In genomic region chr11:70232546-70232945, GRCm38 (mm10) we compare ENCODE assay signal across 9 mouse cellular contexts. TPM values are rescaled to one million over a fixed set of nuclear protein-coding genes. Genes with fewer than 3 reads are reported as not detected.
DNase-seq lines count a peak whose midpoint lies in the region; ATAC-seq and TF ChIP-seq lines count a peak whose summit lies in the region.
"Had no signal": no experiment of that assay in that cellular context is flagged by ENCODE, and none has a peak within 500 bp of the region (broad histone marks: within the 10 kb centered on the region; RNA-seq: fewer than 3 reads in every experiment).

No protein-coding gene starts in this region.

- H3K4me1 ChIP-seq in G1E (ENCODE audit: insufficient read depth, low read depth, low read length) = peaks cover 75% of the 10 kb centered on the region
- H3K4me1 ChIP-seq in embryonic facial prominence, embryonic 10.5 days = peaks cover 76% of the 10 kb centered on the region
- H3K4me1 ChIP-seq in limb, embryonic 14.5 days (ENCODE audit: control insufficient read depth, insufficient read depth, low read length) = peaks cover 24% of the 10 kb centered on the region
- H3K4me1 ChIP-seq in olfactory bulb, adult 2 months (ENCODE audit: control insufficient read depth, insufficient read depth, low read length) = peaks cover 37% of the 10 kb centered on the region

- peak; percentile 67 for DNase-seq in gastrocnemius, postnatal 25 days
- DNase-seq in gastrocnemius, adult 8-10 months (ENCODE audit: low spot score in 2 of 2) = no peak
- no peak for DNase-seq in G1E (ENCODE audit: low spot score)
- peak; percentile 87 for DNase-seq in embryonic facial prominence, embryonic 10.5 days (ENCODE audit: low spot score)
- DNase-seq in heart, postnatal 25 days (ENCODE audit: low spot score) = peak; percentile 52
- peak; percentile 44 for DNase-seq in limb, embryonic 14.5 days (ENCODE audit: low spot score)

- intact Hi-C loops in heart, postnatal 25 days (cut with DNase I) = no loop called here

- TF ChIP-seq CTCF in G1E (IDR thresholded peaks at IDR 0.05; ENCODE audit: low read depth, low read length) = no peak
- no peak for TF ChIP-seq CTCF in olfactory bulb, adult 2 months (IDR thresholded peaks at IDR 0.05; ENCODE audit: insufficient read depth, low read depth, low read length)

- peaks cover 29% of the 10 kb centered on the region for H3K36me3 ChIP-seq in G1E (replicated peaks)
- H3K36me3 ChIP-seq in embryonic facial prominence, embryonic 10.5 days (replicated peaks) = peaks cover 22% of the 10 kb centered on the region
- peaks cover 21% of the 10 kb centered on the region for H3K36me3 ChIP-seq in limb, embryonic 14.5 days (ENCODE audit: control insufficient read depth, insufficient read depth, low read length)

- 6% methylated on average over 10 of the region's 10 CpGs for WGBS in embryonic facial prominence, embryonic 10.5 days
- WGBS in limb, embryonic 14.5 days = 3% methylated on average over 8 of the region's 10 CpGs
- WGBS in olfactory bulb, adult 2 months = 4% methylated on average over 10 of the region's 10 CpGs

- peak overlapping the region; percentile 52 for H3K4me2 ChIP-seq in limb, embryonic 14.5 days (replicated peaks; ENCODE audit: low read depth, low read length, severe bottlenecking)

- 0 out of 2 replicates have a peak, but pooled peaks have one; percentile 21 for TF ChIP-seq POLR2A in limb, embryonic 14.5 days (IDR thresholded peaks at IDR 0.05; ENCODE audit: borderline replicate concordance, extremely low read depth, insufficient read depth, insufficient read length)
- no peak; the same call in 1 of the 2 replicates for TF ChIP-seq POLR2A in olfactory bulb, adult 2 months (IDR thresholded peaks at IDR 0.05; ENCODE audit: insufficient read depth, low read depth, low read length)

- no peak for ATAC-seq in G1E (ENCODE audit: extremely low read depth, insufficient number of reproducible peaks, low FRiP score, poor library complexity, severe bottlenecking)
- peak; percentile 24; the same call in 1 of the 2 replicates for ATAC-seq in limb, embryonic 14.5 days (ENCODE audit: low FRiP score, low read depth)
- ATAC-seq in megakaryocyte-erythroid progenitor cell, adult 5-6 weeks (replicated peaks; ENCODE audit: low FRiP score, low TSS enrichment, poor library complexity, severe bottlenecking) = no peak

- H3K9ac ChIP-seq in limb, embryonic 14.5 days (ENCODE audit: low read depth, low read length, severe bottlenecking) = peak overlapping the region; percentile 55

- H3K4me3 ChIP-seq in G1E (ENCODE audit: low read depth, low read length) = peak overlapping the region; percentile 16; the same call in 1 of the 2 replicates
- peak overlapping the region; percentile 57 for H3K4me3 ChIP-seq in embryonic facial prominence, embryonic 10.5 days
- peak overlapping the region; percentile 40 for H3K4me3 ChIP-seq in limb, embryonic 14.5 days (replicated peaks; ENCODE audit: low read length)
- peak overlapping the region; percentile 83 for H3K4me3 ChIP-seq in olfactory bulb, adult 2 months (ENCODE audit: insufficient read depth, low read depth, low read length)

- no peaks in the 10 kb centered on the region for H3K9me3 ChIP-seq in G1E (replicated peaks)
- no peaks in the 10 kb centered on the region for H3K9me3 ChIP-seq in embryonic facial prominence, embryonic 10.5 days
- no peaks in the 10 kb centered on the region for H3K9me3 ChIP-seq in limb, embryonic 14.5 days (ENCODE audit: control insufficient read depth, low read length)

- peak overlapping the region; percentile 87 for H3K27ac ChIP-seq in embryonic facial prominence, embryonic 10.5 days (replicated peaks)
- H3K27ac ChIP-seq in limb, embryonic 14.5 days (replicated peaks; ENCODE audit: low read depth, low read length) = peak overlapping the region; percentile 1; the same call in 1 of the 2 replicates
- peak overlapping the region; percentile 82 for H3K27ac ChIP-seq in olfactory bulb, adult 2 months (ENCODE audit: insufficient read depth, low read depth, low read length)

- peaks cover 25% of the 10 kb centered on the region for H3K27me3 ChIP-seq in G1E (ENCODE audit: insufficient read depth, low read length)
- H3K27me3 ChIP-seq in embryonic facial prominence, embryonic 10.5 days (replicated peaks; ENCODE audit: low read depth, poor library complexity, severe bottlenecking) = peaks cover 47% of the 10 kb centered on the region
- peaks cover 28% of the 10 kb centered on the region for H3K27me3 ChIP-seq in limb, embryonic 14.5 days (ENCODE audit: control insufficient read depth, insufficient read depth, low read length)

RNA-seq across cellular contexts. Expression of gene Bcl6b, which starts 2.9 kb away (rescaled TPM):
- 1 to 10 TPM; 4.1 to 6.2 TPM for total RNA-seq in gastrocnemius, postnatal 25 days (2021)
- total RNA-seq in gastrocnemius, adult 8-10 months (2022) = 1 to 10 TPM; 1.2 to 3.9 (median 2.3) TPM
- not detected in 2 replicates for total RNA-seq in G1E (2014; fragmentation: Nextera tagmentation)
- 0.22 TPM in 1 of 2 replicates, not detected in the other for total RNA-seq in G1E (2017)
- polyA plus RNA-seq in G1E (2012) = not detected in 2 replicates
- 5.0 and 7.2 TPM in 2 replicates for polyA plus RNA-seq in embryonic facial prominence, embryonic 10.5 days (2016; fragmentation: Nextera tagmentation; extraction: Ambion mirVana)
- 10 to 100 TPM; 20.0 to 22.3 TPM for total RNA-seq in heart, postnatal 25 days (2021)
- 11.2 and 12.2 TPM in 2 replicates for polyA plus RNA-seq in limb, embryonic 14.5 days (2012; rRNA removed)
- 11.7 and 12.2 TPM in 2 replicates for polyA plus RNA-seq in limb, embryonic 14.5 days (2014; fragmentation: Nextera tagmentation; extraction: Ambion mirVana)
- polyA plus RNA-seq in olfactory bulb, adult 2 months (2012; ENCODE audit: insufficient read depth, insufficient read length, low replicate concordance, missing spikeins) = not detected in 2 replicates
- total RNA-seq in megakaryocyte-erythroid progenitor cell, adult 5-6 weeks (2014; fragmentation: Nextera tagmentation) = 0.28 and 0.62 TPM in 2 replicates
- not detected in 2 replicates for total RNA-seq in megakaryocyte-erythroid progenitor cell, adult 5-6 weeks (2017)
- total RNA-seq: MEL had no signal

RNA-seq across cellular contexts. Expression of gene 0610010K14Rik, which starts 5.2 kb away (rescaled TPM):
- 10 to 100 TPM; 26.9 to 36.2 TPM for total RNA-seq in gastrocnemius, postnatal 25 days (2021)
- 10 to 100 TPM; 29.8 to 36.3 (median 35.5) TPM for total RNA-seq in gastrocnemius, adult 8-10 months (2022)
- total RNA-seq in G1E (2014; fragmentation: Nextera tagmentation) (64.9 and 75.9 TPM in 2 replicates), G1E (2017) (18.5 and 20.2 TPM in 2 replicates)
- polyA plus RNA-seq in G1E (2012) = 83.3 and 100 TPM in 2 replicates
- 210 and 215 TPM in 2 replicates for polyA plus RNA-seq in embryonic facial prominence, embryonic 10.5 days (2016; fragmentation: Nextera tagmentation; extraction: Ambion mirVana)
- 10 to 100 TPM; 31.4 to 36.7 TPM for total RNA-seq in heart, postnatal 25 days (2021)
- 167 and 171 TPM in 2 replicates for polyA plus RNA-seq in limb, embryonic 14.5 days (2012; rRNA removed)
- polyA plus RNA-seq in limb, embryonic 14.5 days (2014; fragmentation: Nextera tagmentation; extraction: Ambion mirVana) = 178 and 193 TPM in 2 replicates
- not detected in 2 replicates for polyA plus RNA-seq in olfactory bulb, adult 2 months (2012; ENCODE audit: insufficient read depth, insufficient read length, low replicate concordance, missing spikeins)
- 71.3 and 71.6 TPM in 2 replicates for total RNA-seq in megakaryocyte-erythroid progenitor cell, adult 5-6 weeks (2014; fragmentation: Nextera tagmentation)
- 17.9 and 45.7 TPM in 2 replicates for total RNA-seq in megakaryocyte-erythroid progenitor cell, adult 5-6 weeks (2017)

RNA-seq across cellular contexts. Expression of gene Gm21988, which starts 7.1 kb away (rescaled TPM):
- total RNA-seq in gastrocnemius, postnatal 25 days (2021) = 1 to 10 TPM; 2.4 to 3.0 TPM
- total RNA-seq in gastrocnemius, adult 8-10 months (2022) = 1 to 10 TPM; 1.6 to 3.3 (median 3.0) TPM
- total RNA-seq in G1E (2014; fragmentation: Nextera tagmentation) (2.9 and 3.5 TPM in 2 replicates), G1E (2017) (1.2 and 1.9 TPM in 2 replicates)
- polyA plus RNA-seq in G1E (2012) = 3.2 TPM in 2 replicates
- 7.9 and 10.7 TPM in 2 replicates for polyA plus RNA-seq in embryonic facial prominence, embryonic 10.5 days (2016; fragmentation: Nextera tagmentation; extraction: Ambion mirVana)
- total RNA-seq in heart, postnatal 25 days (2021) = 1 to 10 TPM; 2.1 to 2.3 TPM
- polyA plus RNA-seq in limb, embryonic 14.5 days (2012; rRNA removed) = 15.1 and 15.7 TPM in 2 replicates
- polyA plus RNA-seq in limb, embryonic 14.5 days (2014; fragmentation: Nextera tagmentation; extraction: Ambion mirVana) = 12.9 and 13.1 TPM in 2 replicates
- not detected in 2 replicates for polyA plus RNA-seq in olfactory bulb, adult 2 months (2012; ENCODE audit: insufficient read depth, insufficient read length, low replicate concordance, missing spikeins)
- total RNA-seq in megakaryocyte-erythroid progenitor cell, adult 5-6 weeks (2014; fragmentation: Nextera tagmentation) = 5.4 and 9.6 TPM in 2 replicates
- 0.33 and 0.91 TPM in 2 replicates for total RNA-seq in megakaryocyte-erythroid progenitor cell, adult 5-6 weeks (2017)

RNA-seq across cellular contexts. Expression of gene Rnasek, which starts 7.1 kb away (rescaled TPM):
- total RNA-seq in gastrocnemius, postnatal 25 days (2021) = 100 to 1,000 TPM in 1 of 2 experiments, 10 to 100 TPM in 1; 96.1 to 126 TPM
- 100 to 1,000 TPM in 3 of 4 experiments, 10 to 100 TPM in 1; 92.8 to 127 (median 113) TPM for total RNA-seq in gastrocnemius, adult 8-10 months (2022)
- total RNA-seq in G1E (2014; fragmentation: Nextera tagmentation) (133 and 164 TPM in 2 replicates), G1E (2017) (21.6 and 29.2 TPM in 2 replicates)
- polyA plus RNA-seq in G1E (2012) = 119 and 152 TPM in 2 replicates
- polyA plus RNA-seq in embryonic facial prominence, embryonic 10.5 days (2016; fragmentation: Nextera tagmentation; extraction: Ambion mirVana) = 96.4 and 106 TPM in 2 replicates
- 100 to 1,000 TPM in 1 of 2 experiments, 10 to 100 TPM in 1; 87.9 to 103 TPM for total RNA-seq in heart, postnatal 25 days (2021)
- polyA plus RNA-seq in limb, embryonic 14.5 days (2012; rRNA removed) = 54.0 and 63.2 TPM in 2 replicates
- 171 and 176 TPM in 2 replicates for polyA plus RNA-seq in limb, embryonic 14.5 days (2014; fragmentation: Nextera tagmentation; extraction: Ambion mirVana)
- not detected in 2 replicates for polyA plus RNA-seq in olfactory bulb, adult 2 months (2012; ENCODE audit: insufficient read depth, insufficient read length, low replicate concordance, missing spikeins)
- total RNA-seq in megakaryocyte-erythroid progenitor cell, adult 5-6 weeks (2014; fragmentation: Nextera tagmentation) = 109 and 125 TPM in 2 replicates
- total RNA-seq in megakaryocyte-erythroid progenitor cell, adult 5-6 weeks (2017) = 19.7 and 27.5 TPM in 2 replicates

RNA-seq across cellular contexts. Expression of gene Slc16a13, which starts 11.7 kb away (rescaled TPM):
- total RNA-seq in gastrocnemius, postnatal 25 days (2021) = under 1 TPM; 0.10 to 0.88 TPM
- under 1 TPM; 0.13 to 0.89 (median 0.35) TPM for total RNA-seq in gastrocnemius, adult 8-10 months (2022)
- total RNA-seq in G1E (2014; fragmentation: Nextera tagmentation) (4.7 and 6.0 TPM in 2 replicates), G1E (2017) (4.6 and 5.7 TPM in 2 replicates)
- polyA plus RNA-seq in G1E (2012) = 6.6 and 8.3 TPM in 2 replicates
- 11.6 and 11.7 TPM in 2 replicates for polyA plus RNA-seq in embryonic facial prominence, embryonic 10.5 days (2016; fragmentation: Nextera tagmentation; extraction: Ambion mirVana)
- 1 to 10 TPM; 4.2 to 4.8 TPM for total RNA-seq in heart, postnatal 25 days (2021)
- 9.3 and 11.1 TPM in 2 replicates for polyA plus RNA-seq in limb, embryonic 14.5 days (2012; rRNA removed)
- polyA plus RNA-seq in limb, embryonic 14.5 days (2014; fragmentation: Nextera tagmentation; extraction: Ambion mirVana) = 9.2 and 9.6 TPM in 2 replicates
- not detected in 2 replicates for polyA plus RNA-seq in olfactory bulb, adult 2 months (2012; ENCODE audit: insufficient read depth, insufficient read length, low replicate concordance, missing spikeins)
- 2.4 and 3.1 TPM in 2 replicates for total RNA-seq in megakaryocyte-erythroid progenitor cell, adult 5-6 weeks (2014; fragmentation: Nextera tagmentation)
- 0.19 and 4.7 TPM in 2 replicates for total RNA-seq in megakaryocyte-erythroid progenitor cell, adult 5-6 weeks (2017)

Comparison
In these comparisons a context has a peak if more than half of its experiments do, and no peak if none do; other contexts are left out.
1. DNase-seq: peak in gastrocnemius, postnatal 25 days (single experiment), embryonic facial prominence, embryonic 10.5 days (single experiment), heart, postnatal 25 days (single experiment) and limb, embryonic 14.5 days (single experiment); none in gastrocnemius, adult 8-10 months (0 of 2) and G1E (single experiment).
2. H3K4me3 ChIP-seq: peak in every context shown above with its lines; median percentile 83 in olfactory bulb, adult 2 months; 57 in embryonic facial prominence, embryonic 10.5 days; 40 in limb, embryonic 14.5 days; 16 in G1E.
3. H3K27ac ChIP-seq: peak in every context shown above with its lines; median percentile 87 in embryonic facial prominence, embryonic 10.5 days; 82 in olfactory bulb, adult 2 months; 1 in limb, embryonic 14.5 days.